Comparison of ENCODE assay signal across 8 mouse cellular contexts in genomic region chr1:132391580-132392022, GRCm38 (mm10). TPM values are rescaled to one million over a fixed set of nuclear protein-coding genes. Genes with fewer than 3 reads are reported as not detected.
DNase-seq lines count a peak whose midpoint lies in the region; ATAC-seq and TF ChIP-seq lines count a peak whose summit lies in the region.

No protein-coding gene starts in this region.

- TF ChIP-seq CTCF in MEL (IDR thresholded peaks at IDR 0.05 in 2 of 3, conservative IDR thresholded peaks at IDR 0.05 in 1 of 3; ENCODE audit: control insufficient read depth in 1 of 3, insufficient read depth in 1 of 3, low read depth in 2 of 3, low read length in 3 of 3, poor library complexity in 1 of 3, severe bottlenecking in 1 of 3), result no peak
- no peak for TF ChIP-seq CTCF in left cerebral cortex, adult 2 months (IDR thresholded peaks at IDR 0.05)

- peaks cover 2 to 8% of the 10 kb centered on the region in 2 experiments; a peak in 2 of 4 replicates for H3K4me1 ChIP-seq in MEL (ENCODE audit: control insufficient read depth in 1 of 2, insufficient read depth in 2 of 2, low read length in 2 of 2)
- peaks cover 54% of the 10 kb centered on the region for H3K4me1 ChIP-seq in forebrain, embryonic 13.5 days

- WGBS in forebrain, embryonic 13.5 days, result 0% methylated on average over 23 of the region's 54 CpGs

- peak overlapping the region; percentile 87 for H3K4me2 ChIP-seq in forebrain, embryonic 13.5 days

- DNase-seq in MEL (ENCODE audit: low read depth, low spot score), result peak; percentile 51
- DNase-seq in cerebellum, adult 11-12 months, result peak; percentile 90
- peak; percentile 80 for DNase-seq in heart, postnatal 4 days
- peak; percentile 79 to 81 for DNase-seq in left cerebral cortex, adult 2 months (ENCODE audit: extremely low spot score in 1 of 2, low spot score in 2 of 2)
- DNase-seq in lung, postnatal 4 days, result peak; percentile 71 to 87
- DNase-seq in right cerebral cortex, postnatal 10 days (ENCODE audit: low spot score in 2 of 2), result peak; percentile 84
- no peak for DNase-seq in natural killer cell, adult 2 months (ENCODE audit: low spot score in 2 of 2)

- intact Hi-C loops in left cerebral cortex, adult 2 months (cut with DNase I), result loop anchor here (1.0 to 2.0 kb wide), 2 partner anchors 15 to 26 kb away; partner anchors contain the start of gene Dstyk

- H3K27ac ChIP-seq in MEL (ENCODE audit: control insufficient read depth, low read depth, low read length), result no peak overlapping the region
- peak overlapping the region; percentile 85 for H3K27ac ChIP-seq in forebrain, embryonic 13.5 days
- peak overlapping the region; percentile 87 for H3K27ac ChIP-seq in left cerebral cortex, adult 2 months

- TF ChIP-seq EP300 in MEL (IDR thresholded peaks at IDR 0.05; ENCODE audit: low read depth in 1 of 2, low read length in 2 of 2), result no peak

- ATAC-seq in forebrain, embryonic 13.5 days, result peak; percentile 95

- no peak for TF ChIP-seq RAD21 in MEL (IDR thresholded peaks at IDR 0.05; ENCODE audit: low read depth, low read length)

- H3K9me3 ChIP-seq in MEL (replicated peaks; ENCODE audit: insufficient read depth, low read length), result no peaks in the 10 kb centered on the region
- H3K9me3 ChIP-seq in forebrain, embryonic 13.5 days (replicated peaks), result no peaks in the 10 kb centered on the region

- TF ChIP-seq POLR2A in MEL (IDR thresholded peaks at IDR 0.05; ENCODE audit: control insufficient read depth in 1 of 2, insufficient read depth in 1 of 2, low read depth in 1 of 2, low read length in 2 of 2, poor library complexity in 1 of 2), result peak in 1 of 2 experiments; percentile 38; a peak in 2 of 4 replicates

- no peaks in the 10 kb centered on the region for H3K79me2 ChIP-seq in MEL (ENCODE audit: control insufficient read depth, insufficient read depth, low read length, poor library complexity)

- H3K9ac ChIP-seq in MEL (ENCODE audit: control insufficient read depth, low read depth, low read length, poor library complexity, severe bottlenecking), result peak overlapping the region; percentile 71
- H3K9ac ChIP-seq in forebrain, embryonic 13.5 days, result peak overlapping the region; percentile 89

- peaks cover 0 to 3% of the 10 kb centered on the region in 2 experiments; a peak in 2 of 4 replicates for H3K36me3 ChIP-seq in MEL (ENCODE audit: control insufficient read depth in 1 of 2, insufficient read depth in 2 of 2, low read length in 2 of 2)
- no peaks in the 10 kb centered on the region for H3K36me3 ChIP-seq in forebrain, embryonic 13.5 days (ENCODE audit: poor library complexity, severe bottlenecking)

- H3K27me3 ChIP-seq in MEL (ENCODE audit: control insufficient read depth in 1 of 2, insufficient read depth in 2 of 2, low read length in 2 of 2), result no peaks in the 10 kb centered on the region; a peak in 1 of 4 replicates
- no peaks in the 10 kb centered on the region for H3K27me3 ChIP-seq in forebrain, embryonic 13.5 days

- H3K4me3 ChIP-seq in MEL (ENCODE audit: control insufficient read depth in 1 of 2, insufficient read depth in 1 of 2, low read depth in 2 of 2, low read length in 2 of 2), result peak overlapping the region; percentile 54 to 61; a peak in 3 of 4 replicates
- peak overlapping the region; percentile 69 for H3K4me3 ChIP-seq in forebrain, embryonic 13.5 days
- H3K4me3 ChIP-seq in left cerebral cortex, adult 2 months, result peak overlapping the region; percentile 80

TF ChIP-seq in MEL, 35 proteins besides CTCF, POLR2A, EP300 and RAD21:
- TF ChIP-seq KAT2A (conservative IDR thresholded peaks at IDR 0.05; ENCODE audit: low read depth, low read length), result no peak
- no peak for TF ChIP-seq ZC3H11A (IDR thresholded peaks at IDR 0.05; ENCODE audit: low read depth, low read length)
- no peak for TF ChIP-seq JUND (IDR thresholded peaks at IDR 0.05; ENCODE audit: low read depth, low read length)
- 0 out of 2 replicates have a peak, but pooled peaks have one; percentile 70 for TF ChIP-seq UBTF (IDR thresholded peaks at IDR 0.05; ENCODE audit: borderline replicate concordance, insufficient read depth, low read depth, low read length)
- TF ChIP-seq ZNF384 (IDR thresholded peaks at IDR 0.05; ENCODE audit: low read depth, low read length), result no peak
- no peak for TF ChIP-seq USF1 (IDR thresholded peaks at IDR 0.05; ENCODE audit: low read depth, low read length)
- TF ChIP-seq NRF1 (IDR thresholded peaks at IDR 0.05; ENCODE audit: insufficient read depth, low read depth, low read length, poor library complexity, severe bottlenecking), result peak; percentile 44; the same call in 1 of the 2 replicates
- no peak for TF ChIP-seq USF2 (IDR thresholded peaks at IDR 0.05; ENCODE audit: borderline replicate concordance in 1 of 2, insufficient read depth in 1 of 2, low read depth in 1 of 2, low read length in 2 of 2)
- TF ChIP-seq CHD2 (IDR thresholded peaks at IDR 0.05; ENCODE audit: low read length), result no peak
- TF ChIP-seq E2F4 (IDR thresholded peaks at IDR 0.05; ENCODE audit: borderline replicate concordance, low read depth, low read length), result no peak
- TF ChIP-seq GABPA (IDR thresholded peaks at IDR 0.05; ENCODE audit: low read depth, low read length), result no peak

RNA-seq across cellular contexts. Expression of gene Tmcc2, which starts 0.5 kb away (rescaled TPM):
- total RNA-seq in MEL (2012; rRNA removed), result 4.6 and 7.2 TPM in 2 replicates
- 1 to 10 TPM in 1 of 2 experiments, not detected in 1; 4.1 TPM for polyA plus RNA-seq in MEL (2012; ENCODE audit: insufficient read depth in 1 of 2, insufficient read length in 2 of 2, low read depth in 1 of 2, low replicate concordance in 2 of 2, missing spikeins in 1 of 2)
- 16.7 and 19.7 TPM in 2 replicates for polyA plus RNA-seq in forebrain, embryonic 13.5 days (2015; fragmentation: Nextera tagmentation; extraction: Ambion mirVana)
- 10 to 100 TPM; 17.0 to 17.5 TPM for total RNA-seq in heart, postnatal 4 days (2021)
- 100 to 1,000 TPM; 178 to 192 TPM for total RNA-seq in left cerebral cortex, adult 2 months (2021)

RNA-seq across cellular contexts. Expression of gene Dstyk, which starts 25.8 kb away (rescaled TPM):
- total RNA-seq in MEL (2012; rRNA removed), result 2.4 and 2.8 TPM in 2 replicates
- 1 to 10 TPM in 1 of 2 experiments, not detected in 1; 4.5 TPM for polyA plus RNA-seq in MEL (2012; ENCODE audit: insufficient read depth in 1 of 2, insufficient read length in 2 of 2, low read depth in 1 of 2, low replicate concordance in 2 of 2, missing spikeins in 1 of 2)
- polyA plus RNA-seq in forebrain, embryonic 13.5 days (2015; fragmentation: Nextera tagmentation; extraction: Ambion mirVana), result 10.5 and 12.5 TPM in 2 replicates
- 10 to 100 TPM; 16.9 to 17.3 TPM for total RNA-seq in heart, postnatal 4 days (2021)
- total RNA-seq in left cerebral cortex, adult 2 months (2021), result 10 to 100 TPM; 44.9 to 45.5 TPM

Comparison
In these comparisons a context has a peak if more than half of its experiments do, and no peak if none do; other contexts are left out.
1. DNase-seq: peak in MEL (single experiment), cerebellum, adult 11-12 months (single experiment), heart, postnatal 4 days (single experiment), left cerebral cortex, adult 2 months (2 of 2), lung, postnatal 4 days (2 of 2) and right cerebral cortex, postnatal 10 days (2 of 2); none in natural killer cell, adult 2 months (0 of 2).
2. RNA of gene Tmcc2, which starts 0.5 kb away (total RNA-seq): 178 to 192 TPM in left cerebral cortex, adult 2 months; 17.0 to 17.5 TPM in heart, postnatal 4 days and 4.6 to 7.2 TPM in MEL; every median in the first group is over 4 times any median in the second.
3. Peak in every context shown above with its lines, with median percentiles within 50 percentile points of each other: H3K4me3 ChIP-seq.